Mouse (Mus musculus): Measurements from ENCODE around the gene Neurog1. TPM values are rescaled to one million over a fixed set of nuclear protein-coding genes. Genes with fewer than 3 reads are reported as not detected.

The Neurog1 gene
- total RNA-seq (2021), result not detected
- long read RNA-seq, experiment 1, result 0 reads
- long read RNA-seq, experiment 2, result 0 reads

GRCm38 (mm10) chr13:56251924-56252619 is at the start of gene Neurog1:
Gene Neurog1, minus strand, starts transcription at chr13:56252163.
- no peak for DNase-seq

GRCm38 (mm10) chr13:56299336-56299735 is 47.4 kb upstream of the Neurog1 start:
- no peak for DNase-seq

- no peak for DNase-seq
Observed at GRCm38 (mm10) chr13:56296659-56297020, 44.7 kb upstream of the Neurog1 start.

GRCm38 (mm10) chr13:56295943-56296658 is 44.1 kb upstream of the Neurog1 start, which contains the start of gene Cxcl14:
Gene Cxcl14, minus strand, starts transcription at chr13:56296551.
- peak; percentile 32 to 47 for DNase-seq

- peak in 1 of 2 experiments; percentile 3 for DNase-seq
Observed at GRCm38 (mm10) chr13:56295586-56295942, 43.6 kb upstream of the Neurog1 start.

GRCm38 (mm10) chr13:56294908-56295307 is 42.9 kb upstream of the Neurog1 start:
- no peak for DNase-seq

- no peak for DNase-seq
Observed at GRCm38 (mm10) chr13:56289998-56290397, 38.0 kb upstream of the Neurog1 start.

- no peak for DNase-seq
Observed at GRCm38 (mm10) chr13:56289261-56289660, 37.3 kb upstream of the Neurog1 start.

GRCm38 (mm10) chr13:56288601-56289000 is 36.6 kb upstream of the Neurog1 start:
- no peak for DNase-seq

- no peak for DNase-seq
Observed at GRCm38 (mm10) chr13:56287091-56287490, 35.1 kb upstream of the Neurog1 start.

- no peak for DNase-seq
Observed at GRCm38 (mm10) chr13:56283321-56283720, 31.4 kb upstream of the Neurog1 start.

- DNase-seq, result no peak
Observed at GRCm38 (mm10) chr13:56280356-56280755, 28.4 kb upstream of the Neurog1 start.

GRCm38 (mm10) chr13:56279439-56279838 is 27.5 kb upstream of the Neurog1 start:
- peak; percentile 54 to 87 for DNase-seq

GRCm38 (mm10) chr13:56275171-56275570 is 23.2 kb upstream of the Neurog1 start:
- no peak for DNase-seq

GRCm38 (mm10) chr13:56270124-56270523 is 18.2 kb upstream of the Neurog1 start:
- no peak for DNase-seq

- no peak for DNase-seq
Observed at GRCm38 (mm10) chr13:56267396-56267795, 15.4 kb upstream of the Neurog1 start.

- peak; percentile 20 to 47 for DNase-seq
Observed at GRCm38 (mm10) chr13:56266435-56266834, 14.5 kb upstream of the Neurog1 start.

GRCm38 (mm10) chr13:56265661-56266060 is 13.7 kb upstream of the Neurog1 start:
- no peak for DNase-seq

- no peak for DNase-seq
Observed at GRCm38 (mm10) chr13:56262269-56262668, 10.3 kb upstream of the Neurog1 start.

- DNase-seq, result no peak
Observed at GRCm38 (mm10) chr13:56260344-56260780, 8.4 kb upstream of the Neurog1 start.

- no peak for DNase-seq
Observed at GRCm38 (mm10) chr13:56259926-56260250, 7.9 kb upstream of the Neurog1 start.

GRCm38 (mm10) chr13:56259021-56259925 is 7.3 kb upstream of the Neurog1 start:
- DNase-seq, result no peak
